Mouse (Mus musculus) left cerebral cortex, postnatal 10 days (tissue): ENCODE results near the gene Gm7030. TPM values are rescaled to one million over a fixed set of nuclear protein-coding genes. Genes with fewer than 3 reads are reported as not detected.
"Not testable (repeated sequence)": the region's sequence is repeated elsewhere in the genome, so short reads cannot be mapped to it uniquely, and the experiment has no call there.

Source experiments
- DNase-seq, 2 experiments: peaks; one replicate each; pipeline ENCODE4 v3.0.0; 2021 to 2022; ENCODE audit warnings: low spot score in 2 of 2, mixed read lengths in 1 of 2; ENCODE audit errors: extremely low spot score in 1 of 2
- intact Hi-C: fragments of 180-260 bp; cut with DNase I; formaldehyde crosslinking; loops from one replicate; pipeline ENCODE4 v1.15.1; 2025
- total RNA-seq, 2 experiments: library from RNA; stranded (reverse); gene quantifications; 2 replicates each; pipeline ENCODE4 v1.2.3; 2021

Gm7030 gene
- total RNA-seq, 2 experiments from 2014 or later: not detected

DNA sequence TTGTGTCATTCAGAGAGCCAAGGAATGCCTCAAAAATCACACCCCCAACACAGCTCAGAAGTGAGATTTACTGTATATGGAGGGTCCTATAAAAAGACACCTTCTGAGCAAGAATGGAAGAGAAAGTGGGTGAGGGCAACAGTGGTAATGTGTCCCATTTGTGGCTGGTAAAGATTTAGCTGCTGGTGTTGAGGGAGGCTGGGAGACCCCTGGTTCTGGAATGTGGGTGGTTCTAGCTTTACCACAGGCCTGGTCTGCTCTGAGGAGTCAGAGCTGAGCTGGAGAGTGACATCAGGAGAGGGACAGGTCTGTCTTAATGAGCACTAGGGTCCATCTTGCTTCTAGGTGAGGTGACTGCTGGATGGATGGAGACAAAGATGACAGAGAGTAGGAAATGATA lies 36.7 kb downstream of the Gm7030 start:
- intact Hi-C loops, DNase-seq: not testable (repeated sequence)

DNA sequence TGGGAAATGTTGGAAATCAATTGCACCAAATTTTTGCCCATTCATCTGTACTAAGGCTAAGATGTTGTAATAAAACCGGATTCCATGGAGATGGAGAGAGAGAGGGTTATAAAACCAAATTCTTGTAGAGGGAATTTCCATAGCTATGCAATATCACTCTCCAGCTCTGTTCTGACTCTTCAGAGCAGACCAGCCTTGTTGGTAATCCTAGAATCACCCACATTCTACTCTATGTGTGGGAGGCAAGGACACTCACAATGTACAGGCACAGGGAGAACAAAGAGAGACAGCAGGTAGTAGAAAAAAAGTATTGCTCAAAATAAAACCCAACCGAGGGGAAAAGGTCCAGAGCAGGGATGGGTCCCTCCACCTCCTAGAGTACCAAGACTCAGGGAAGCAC lies 37.3 kb downstream of the Gm7030 start:
- DNase-seq, intact Hi-C loops: not testable (repeated sequence)

DNA sequence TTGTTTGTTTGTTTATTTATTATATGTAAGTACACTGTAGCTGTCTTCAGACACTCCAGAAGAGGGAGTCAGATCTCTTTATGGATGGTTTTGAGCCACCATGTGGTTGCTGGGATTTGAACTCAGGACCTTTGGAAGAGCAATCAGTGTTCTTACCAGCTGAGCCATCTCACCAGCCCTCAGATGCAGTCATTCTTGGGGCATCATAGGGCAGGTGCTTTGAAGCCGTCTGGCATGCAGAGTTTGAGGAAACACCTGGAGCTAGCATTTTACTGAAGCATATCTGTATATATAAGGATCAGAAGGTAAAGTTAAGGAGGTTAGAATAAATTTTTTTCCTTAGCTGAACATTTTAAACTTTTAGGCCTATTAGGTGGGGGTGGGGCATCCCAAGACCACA lies 43.2 kb downstream of the Gm7030 start:
- DNase-seq, intact Hi-C loops: not testable (repeated sequence)

DNA sequence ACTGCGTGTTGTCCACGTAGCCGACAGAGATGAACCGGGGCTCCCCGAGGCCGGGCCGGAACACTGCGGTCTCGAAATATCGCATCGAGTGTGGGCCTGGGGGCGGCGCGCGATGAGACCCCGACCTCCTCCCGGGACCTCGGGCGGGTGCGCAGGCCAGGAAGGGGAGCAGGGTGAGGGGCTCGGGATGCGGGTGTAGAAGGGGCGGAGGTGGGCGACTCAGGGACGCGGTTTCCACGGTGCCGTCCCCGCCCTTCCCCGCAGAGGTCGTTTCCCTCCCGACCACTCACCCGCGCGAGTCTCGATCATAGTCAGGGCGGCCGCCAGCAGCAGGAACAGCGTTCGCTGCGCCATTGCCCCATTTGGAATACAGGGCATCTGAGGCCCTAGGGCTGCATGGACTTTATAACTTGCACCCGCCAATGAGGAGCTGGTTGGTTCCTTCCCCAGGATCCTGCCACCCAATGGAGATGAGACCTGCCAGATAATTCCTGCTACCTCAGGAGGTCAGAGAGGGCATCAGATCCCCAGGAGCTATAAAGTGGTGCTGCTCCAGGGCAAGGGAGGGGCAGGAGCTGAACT lies 45.3 kb downstream of the Gm7030 start:
- intact Hi-C loops: no loop called here
- no peak for DNase-seq

DNA sequence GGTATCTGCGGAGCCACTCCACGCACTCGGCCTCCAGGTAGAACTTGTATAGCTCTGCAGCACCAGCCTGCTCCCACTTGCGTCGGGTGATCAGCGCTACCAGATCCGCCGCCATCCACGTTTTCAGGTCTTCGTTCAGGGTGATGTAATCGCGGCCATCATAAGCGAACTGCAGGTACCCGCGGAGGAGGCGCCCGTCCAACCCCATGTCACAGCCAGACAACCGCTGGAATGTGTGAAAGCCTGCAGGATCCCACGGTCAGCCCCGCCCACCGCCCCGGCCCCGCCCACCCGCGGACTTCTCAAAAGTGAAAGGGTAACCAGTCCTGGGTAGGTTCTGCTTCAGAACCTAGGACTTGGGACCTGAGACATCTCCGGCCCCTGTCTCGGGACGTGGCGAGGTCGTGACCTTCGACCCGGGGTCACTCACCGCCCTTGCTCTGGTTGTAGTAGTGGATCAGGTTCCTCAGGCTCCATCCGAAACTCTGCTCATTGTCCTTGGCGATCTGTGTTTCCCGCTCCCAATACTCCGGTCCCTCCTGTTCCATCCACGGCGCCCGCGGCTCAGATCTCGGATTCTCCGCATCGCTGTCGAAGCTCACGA lies 45.9 kb downstream of the Gm7030 start:
- intact Hi-C loops: no loop called here
- DNase-seq: peak in 1 of 2 experiments; percentile 47

DNA sequence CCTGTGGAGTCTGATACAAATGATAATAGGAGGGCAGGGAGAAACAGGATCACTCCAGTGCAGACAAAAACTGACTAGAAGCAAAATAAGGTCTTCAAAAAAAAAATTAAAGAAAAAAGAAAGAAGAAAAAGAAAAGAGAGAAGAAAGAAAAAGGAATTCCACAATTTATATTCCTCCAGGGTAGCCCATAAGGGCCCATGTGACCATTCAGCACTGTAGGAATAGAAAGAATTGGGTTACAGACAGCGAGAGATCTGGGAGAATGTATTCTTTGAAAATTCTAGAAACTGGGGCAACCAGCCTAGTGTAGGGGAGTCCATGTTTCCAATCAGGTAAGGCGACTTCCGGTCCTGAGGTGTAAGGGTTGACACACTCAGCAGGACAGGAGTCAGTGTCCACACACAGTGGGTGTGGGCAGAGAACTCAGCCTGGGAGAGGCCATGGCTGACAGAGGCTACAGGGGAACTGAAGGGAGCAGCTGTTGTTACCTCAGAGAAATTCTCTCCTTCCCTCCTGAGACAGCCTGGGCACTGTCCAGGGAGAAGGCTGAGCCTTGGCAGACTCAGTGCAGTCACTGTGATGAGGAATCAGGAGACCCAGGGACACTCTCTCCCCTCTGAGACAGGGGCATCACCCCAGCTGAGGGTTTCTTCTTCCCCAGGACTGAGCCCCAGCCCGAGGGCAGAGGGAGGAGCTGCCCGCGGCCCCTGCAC lies 46.5 kb downstream of the Gm7030 start:
- DNase-seq, intact Hi-C loops: not testable (repeated sequence)

DNA sequence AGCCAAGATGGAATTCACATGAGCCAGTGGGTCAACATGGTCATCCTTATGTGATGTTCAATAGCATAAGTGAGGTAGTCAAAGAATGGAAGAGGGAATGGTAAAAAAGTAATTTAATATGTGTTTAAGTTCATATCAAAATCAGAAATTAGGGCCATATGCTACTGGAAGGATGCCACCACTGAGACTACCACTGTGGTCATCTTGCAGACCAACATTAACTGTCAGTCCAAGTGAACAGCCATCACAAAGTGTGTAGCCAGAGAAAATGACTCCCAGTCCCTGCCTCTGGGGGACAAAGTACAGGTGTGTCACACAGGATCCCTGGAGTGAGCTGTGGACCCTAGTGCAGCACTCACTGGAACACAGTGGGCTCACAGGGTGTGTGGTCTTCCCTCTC lies 47.3 kb downstream of the Gm7030 start:
- intact Hi-C loops, DNase-seq: not testable (repeated sequence)

DNA sequence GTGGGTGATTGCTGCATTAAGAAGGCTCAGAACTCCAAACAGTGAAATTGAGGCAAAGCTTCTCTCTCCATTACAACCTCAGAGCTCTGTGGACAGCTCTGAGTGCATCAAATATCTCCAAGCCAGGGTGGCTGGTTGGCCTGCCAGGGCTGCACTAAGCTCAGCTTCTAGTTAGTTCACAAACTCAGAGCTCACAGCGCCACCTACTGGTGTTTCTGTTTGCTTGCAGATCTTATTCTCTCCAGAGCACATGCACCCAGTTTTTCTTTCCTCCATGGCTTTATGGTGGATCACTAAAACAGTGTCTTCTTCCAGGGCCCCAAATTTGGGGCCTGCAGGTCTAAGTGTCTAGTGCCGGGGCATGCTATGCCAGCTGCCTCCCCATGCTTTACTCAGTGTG lies 68.4 kb downstream of the Gm7030 start:
- intact Hi-C loops: loop anchor here (10.0 kb wide), 2 partner anchors 74 to 134 kb away; partner anchors contain the start of gene H2-T3
- DNase-seq: peak; percentile 85 to 93

Other genes with a start within 250 kb of the Gm7030 start
- gene Dhx16, start 249.6 kb downstream of the Gm7030 start, total RNA-seq: 10 to 100 TPM; 29.1 to 31.0 TPM
- 10 to 100 TPM; 61.5 to 72.4 TPM for gene 2310061I04Rik, start 232.0 kb downstream of the Gm7030 start, total RNA-seq
- gene Atat1, start 219.3 kb downstream of the Gm7030 start, total RNA-seq: 100 to 1,000 TPM; 105 to 111 TPM
- 10 to 100 TPM; 50.4 to 52.0 TPM for gene Mrps18b, start 213.0 kb downstream of the Gm7030 start, total RNA-seq
- 10 to 100 TPM; 57.2 to 66.5 TPM for gene Ppp1r10, start 213.0 kb downstream of the Gm7030 start, total RNA-seq
- 10 to 100 TPM; 73.5 to 78.0 TPM for gene Abcf1, start 159.7 kb downstream of the Gm7030 start, total RNA-seq
- 100 to 1,000 TPM; 133 to 141 TPM for gene Gnl1, start 149.6 kb downstream of the Gm7030 start, total RNA-seq
- 10 to 100 TPM; 64.3 to 66.3 TPM for gene Prr3, start 149.2 kb downstream of the Gm7030 start, total RNA-seq
- gene H2-T24, start 108.9 kb downstream of the Gm7030 start, total RNA-seq: under 1 TPM; 0.49 to 0.57 TPM
- gene H2-T23, start 96.6 kb downstream of the Gm7030 start, total RNA-seq: 1 to 10 TPM; 2.3 to 2.7 TPM
- gene H2-T22, start 86.7 kb downstream of the Gm7030 start, total RNA-seq: 1 to 10 TPM; 5.7 to 6.1 TPM
- not detected for gene Gm6034, start 86.5 kb downstream of the Gm7030 start, total RNA-seq
- gene Gm11127, start 71.1 kb downstream of the Gm7030 start, total RNA-seq: not detected
- gene Gm19684, start 7.7 kb downstream of the Gm7030 start, total RNA-seq: not detected
- not detected for gene Gm8909, start 39.1 kb upstream of the Gm7030 start, total RNA-seq
- not detected for gene H2-T3, start 60.9 kb upstream of the Gm7030 start, total RNA-seq
- 10 to 100 TPM; 43.0 to 51.8 TPM for gene Rpp21, start 128.6 kb upstream of the Gm7030 start, total RNA-seq
- 10 to 100 TPM; 18.9 to 19.7 TPM for gene Trim39, start 142.8 kb upstream of the Gm7030 start, total RNA-seq
- not detected for gene H2-M10.2, start 157.1 kb upstream of the Gm7030 start, total RNA-seq
- not detected for gene H2-M10.1, start 196.7 kb upstream of the Gm7030 start, total RNA-seq
- gene H2-M10.3, start 239.0 kb upstream of the Gm7030 start, total RNA-seq: not detected